Mouse (Mus musculus) brain, embryonic 14.5 days (tissue): ENCODE measurements around the gene Cdc42bpg.

Experiments
- CTCF ChIP-seq: fragments of 200-500 bp; IDR thresholded peaks from 2 replicates; pipeline ENCODE4 v1.5.1; 2012; ENCODE audit warnings: inconsistent platforms, mild to moderate bottlenecking, moderate library complexity, borderline replicate concordance; ENCODE audit not compliant: insufficient read depth, insufficient read length; ENCODE audit errors: extremely low read depth
- POLR2A ChIP-seq: fragments of 200-500 bp; IDR thresholded peaks from 2 replicates; pipeline ENCODE4 v1.6.1; 2012; ENCODE audit warnings: mild to moderate bottlenecking, inconsistent platforms, borderline replicate concordance; ENCODE audit not compliant: poor library complexity, insufficient read depth, insufficient read length, severe bottlenecking; ENCODE audit errors: extremely low read depth

DNA sequence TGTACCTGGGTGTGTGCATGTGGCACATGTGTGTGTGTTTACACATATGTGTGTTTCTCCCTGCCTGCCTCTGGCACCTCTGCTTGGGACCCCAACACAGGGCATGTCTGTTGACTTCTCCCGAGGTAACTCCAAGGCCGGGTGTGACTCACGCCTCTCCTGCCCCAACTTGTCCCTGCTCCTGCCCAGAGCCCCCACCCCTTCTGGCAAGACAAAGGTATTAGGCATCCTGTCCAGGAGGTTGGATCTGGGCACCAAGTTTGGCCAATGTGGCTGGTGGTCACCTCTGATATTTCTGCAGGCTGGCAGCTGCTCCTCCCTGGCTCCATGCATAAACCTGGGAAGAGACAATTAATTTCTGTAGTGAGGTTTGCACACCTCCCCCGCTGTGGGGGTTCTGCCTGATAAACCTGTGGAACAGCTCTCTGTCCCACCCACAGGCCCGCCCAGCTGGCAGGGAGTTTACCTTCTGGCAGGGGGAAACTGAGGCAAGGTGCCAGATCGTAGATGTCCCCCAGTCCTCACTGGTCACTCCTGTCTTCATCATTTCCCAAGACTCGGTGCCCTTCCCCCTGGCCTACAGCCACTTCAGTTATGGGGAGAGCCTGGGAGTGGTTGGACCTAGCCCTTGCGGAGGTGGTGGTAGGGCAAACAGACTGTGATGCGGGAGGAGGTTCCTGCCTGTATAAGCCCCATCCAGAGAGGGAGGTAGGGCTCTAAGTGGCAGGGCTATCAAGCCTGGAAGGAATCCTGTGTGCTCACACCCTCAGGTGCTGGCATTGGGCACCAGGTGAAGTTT lies 1.7 kb downstream of the Cdc42bpg start:
- TF ChIP-seq CTCF (no peak), POLR2A (no peak)
